Mouse (Mus musculus) skeletal muscle tissue, postnatal 0 days (tissue): Measurements from ENCODE around the gene 2310022B05Rik. TPM values are rescaled to one million over a fixed set of nuclear protein-coding genes. Genes with fewer than 3 reads are reported as not detected.

Experiments
- polyA plus RNA-seq: library from polyadenylated mRNA; unstranded; fragments of >200 nt; fragmentation: Nextera tagmentation; extraction: Ambion mirVana; gene quantifications from 2 replicates; pipeline ENCODE4 v1.2.1, GENCODE M21; 2015

The 2310022B05Rik gene
- 14.7 and 17.0 TPM in 2 replicates for polyA plus RNA-seq

GRCm38 (mm10) chr8:124663112-124663873 is at the start of gene 2310022B05Rik:
Gene 2310022B05Rik, minus strand, starts transcription at chr8:124663369.

Other genes starting within 250 kb of the 2310022B05Rik start
- gene Pgbd5, start 223.7 kb downstream of the 2310022B05Rik start, polyA plus RNA-seq, result 1.6 and 1.8 TPM in 2 replicates
- 22.5 and 23.2 TPM in 2 replicates for gene Cog2, start 142.6 kb downstream of the 2310022B05Rik start, polyA plus RNA-seq
- gene Agt, start 93.7 kb downstream of the 2310022B05Rik start, polyA plus RNA-seq, result 52.0 and 94.9 TPM in 2 replicates
- 0.14 and 0.33 TPM in 2 replicates for gene Capn9, start 87.3 kb downstream of the 2310022B05Rik start, polyA plus RNA-seq
- gene Ttc13, start 58.6 kb upstream of the 2310022B05Rik start, polyA plus RNA-seq, result 19.0 and 20.0 TPM in 2 replicates
- gene Arv1, start 58.8 kb upstream of the 2310022B05Rik start, polyA plus RNA-seq, result 6.9 and 7.2 TPM in 2 replicates
- gene Fam89a, start 88.5 kb upstream of the 2310022B05Rik start, polyA plus RNA-seq, result 0.64 and 2.0 TPM in 2 replicates
- gene Trim67, start 129.7 kb upstream of the 2310022B05Rik start, polyA plus RNA-seq, result 0.04 and 0.07 TPM in 2 replicates
- 103 and 107 TPM in 2 replicates for gene Gnpat, start 199.7 kb upstream of the 2310022B05Rik start, polyA plus RNA-seq
- gene 2810004N23Rik, start 199.8 kb upstream of the 2310022B05Rik start, polyA plus RNA-seq, result 42.7 and 43.1 TPM in 2 replicates
- gene Exoc8, start 234.3 kb upstream of the 2310022B05Rik start, polyA plus RNA-seq, result 3.7 and 3.9 TPM in 2 replicates
- gene Sprtn, start 234.5 kb upstream of the 2310022B05Rik start, polyA plus RNA-seq, result 3.9 and 5.2 TPM in 2 replicates